Mouse (Mus musculus) G1E (cell line): ENCODE results near the gene Pip4k2b. TPM values are rescaled to one million over a fixed set of nuclear protein-coding genes. Genes with fewer than 3 reads are reported as not detected.
A peak's percentile ranks its signal among the peaks of the same experiment; 100 is the strongest.
"Not testable (repeated sequence)": the region's sequence is repeated elsewhere in the genome, so short reads cannot be mapped to it uniquely, and the experiment has no call there.

Source experiments
- ATAC-seq: 2 replicates; pipeline ENCODE4 v1.8.0; 2016; ENCODE audit warnings: mild to moderate bottlenecking; ENCODE audit not compliant: insufficient number of reproducible peaks, poor library complexity, low FRiP score, severe bottlenecking; ENCODE audit errors: extremely low read depth
- DNase-seq: peaks from one replicate; pipeline ENCODE4 v3.0.0; 2012; ENCODE audit warnings: low spot score
- H3K27me3 ChIP-seq: 2 replicates; pipeline ENCODE4 v1.6.1; 2012; ENCODE audit warnings: mild to moderate bottlenecking, low read length, inconsistent platforms; ENCODE audit not compliant: insufficient read depth
- H3K36me3 ChIP-seq: replicated peaks from 2 replicates; pipeline ENCODE3; 2012; ENCODE audit warnings: mild to moderate bottlenecking, inconsistent platforms
- H3K4me1 ChIP-seq: 2 replicates; pipeline ENCODE4 v1.6.1; 2012; ENCODE audit warnings: low read depth, low read length, inconsistent platforms, mixed read lengths; ENCODE audit not compliant: insufficient read depth
- H3K4me3 ChIP-seq: 2 replicates; pipeline ENCODE4 v1.5.1; 2012; ENCODE audit warnings: low read depth, mild to moderate bottlenecking, inconsistent platforms, low read length, moderate library complexity, mixed read lengths
- H3K9me3 ChIP-seq: replicated peaks from 2 replicates; pipeline ENCODE4 v1.6.1; 2012; ENCODE audit warnings: inconsistent platforms
- CTCF ChIP-seq: IDR thresholded peaks from 2 replicates; pipeline ENCODE4 v1.5.1; 2012; ENCODE audit warnings: low read depth, low read length, inconsistent platforms, mixed read lengths
- GATA1 ChIP-seq: IDR thresholded peaks from 2 replicates; pipeline ENCODE4 v1.6.1; 2012; ENCODE audit warnings: borderline replicate concordance, low read length, inconsistent platforms, mixed read lengths
- GATA2 ChIP-seq: IDR thresholded peaks from 2 replicates; pipeline ENCODE4 v1.6.1; 2012; ENCODE audit warnings: low read depth, low read length, inconsistent platforms, borderline replicate concordance
- POLR2AphosphoS5 ChIP-seq: IDR thresholded peaks from 2 replicates; pipeline ENCODE4 v1.6.1; 2012; ENCODE audit warnings: low read depth, low read length, inconsistent platforms; ENCODE audit not compliant: insufficient replicate concordance
- TAL1 ChIP-seq: conservative IDR thresholded peaks from 2 replicates; pipeline ENCODE4 v1.6.1; 2012; ENCODE audit warnings: low read depth, low read length, inconsistent platforms, mixed read lengths
- polyA plus RNA-seq: library from polyadenylated mRNA; stranded (reverse); fragments of >175 nt; gene quantifications from 2 replicates; pipeline ENCODE4 v1.2.3, GENCODE M21; 2012
- total RNA-seq, 2 experiments: library from RNA; stranded (forward) in 1 of 2; stranded (reverse) in 1 of 2; fragments of 200-1000 nt in 1 of 2; fragments of >200 nt in 1 of 2; fragmentation: Nextera tagmentation in 1 of 2; gene quantifications; 2 replicates each; pipeline ENCODE4 v1.2.3; 2014 to 2017

The Pip4k2b gene
- total RNA-seq (2014; fragmentation: Nextera tagmentation), result 19.6 and 23.2 TPM in 2 replicates
- 14.5 and 16.7 TPM in 2 replicates for total RNA-seq (2017)
- 22.0 and 25.6 TPM in 2 replicates for polyA plus RNA-seq

DNA sequence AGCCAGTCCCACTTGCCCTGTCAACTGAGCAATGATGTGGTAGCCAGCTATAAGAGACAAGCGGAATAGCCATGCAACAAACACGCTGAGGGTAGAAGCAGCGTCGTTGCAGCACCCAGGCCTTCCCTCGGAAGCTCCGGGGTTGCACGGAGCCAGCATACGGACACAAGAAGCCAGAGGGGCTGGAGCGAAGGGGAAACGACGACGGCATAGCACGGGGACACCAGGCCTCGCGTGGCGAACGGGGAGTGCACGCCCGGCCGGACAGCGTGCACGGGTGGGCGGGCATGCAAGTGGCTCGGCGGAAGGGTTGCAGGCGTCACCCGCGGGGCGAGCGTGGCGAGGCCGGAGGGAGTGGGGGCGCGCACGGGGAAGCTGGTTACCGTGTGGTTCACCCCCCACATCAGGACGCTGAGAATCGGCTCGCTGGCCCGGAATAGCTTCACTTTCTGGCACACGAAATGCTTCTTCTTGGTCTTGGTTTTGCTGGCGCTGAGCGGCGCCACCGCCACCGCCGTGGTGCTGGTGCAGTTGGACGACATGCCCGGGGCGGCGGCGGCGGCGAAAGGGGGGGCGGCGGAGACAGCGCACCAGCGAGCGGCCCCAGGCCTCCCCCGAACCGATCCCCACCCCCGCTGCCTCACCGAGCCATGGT is at the start of gene Pip4k2b:
Gene Pip4k2b, minus strand, starts transcription at position 642 of the 655 bp plus-strand sequence.
- no peaks in the 10 kb centered on the region for H3K9me3 ChIP-seq
- DNase-seq (peak; percentile 56), ATAC-seq (no peak)
- peaks cover 62% of the 10 kb centered on the region for H3K36me3 ChIP-seq
- H3K4me3 ChIP-seq, result peak within 1 kb of the TSS; percentile 92
- peaks cover 43% of the 10 kb centered on the region for H3K4me1 ChIP-seq
- no peaks in the 10 kb centered on the region for H3K27me3 ChIP-seq
- TF ChIP-seq CTCF (no peak), TAL1 (no peak), POLR2AphosphoS5 (no peak), GATA1 (no peak), GATA2 (no peak)

DNA sequence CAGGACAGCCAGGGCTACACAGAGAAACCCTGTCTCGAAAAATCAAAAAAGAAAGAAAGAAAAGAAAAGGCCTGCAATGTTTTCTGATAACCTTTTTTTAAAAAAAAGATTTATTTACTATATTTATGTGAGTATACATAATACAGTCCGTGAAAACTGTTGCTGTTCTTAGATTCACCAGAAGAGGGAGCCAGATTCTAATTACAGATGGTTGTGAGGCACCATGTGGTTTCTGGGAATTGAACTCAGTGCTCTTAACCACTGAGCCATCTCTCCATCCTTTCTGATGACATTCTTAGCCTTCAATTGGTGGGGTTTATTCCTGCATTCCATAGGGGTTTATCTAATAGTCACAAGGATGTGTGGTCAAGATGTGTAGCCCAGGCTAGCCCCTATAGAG is 48.7 kb upstream of the Pip4k2b start:
- TF ChIP-seq GATA2 (no peak), CTCF (no peak), POLR2AphosphoS5 (no peak), GATA1 (no peak), TAL1 (no peak)
- H3K36me3 ChIP-seq, result no peaks in the 10 kb centered on the region
- peaks cover 28% of the 10 kb centered on the region for H3K4me1 ChIP-seq
- peaks cover 6% of the 10 kb centered on the region; the same call in 1 of the 2 replicates for H3K27me3 ChIP-seq
- ATAC-seq, result no peak
- DNase-seq, result no peak
- no peaks in the 10 kb centered on the region for H3K9me3 ChIP-seq
- H3K4me3 ChIP-seq, result no peak overlapping the region

DNA sequence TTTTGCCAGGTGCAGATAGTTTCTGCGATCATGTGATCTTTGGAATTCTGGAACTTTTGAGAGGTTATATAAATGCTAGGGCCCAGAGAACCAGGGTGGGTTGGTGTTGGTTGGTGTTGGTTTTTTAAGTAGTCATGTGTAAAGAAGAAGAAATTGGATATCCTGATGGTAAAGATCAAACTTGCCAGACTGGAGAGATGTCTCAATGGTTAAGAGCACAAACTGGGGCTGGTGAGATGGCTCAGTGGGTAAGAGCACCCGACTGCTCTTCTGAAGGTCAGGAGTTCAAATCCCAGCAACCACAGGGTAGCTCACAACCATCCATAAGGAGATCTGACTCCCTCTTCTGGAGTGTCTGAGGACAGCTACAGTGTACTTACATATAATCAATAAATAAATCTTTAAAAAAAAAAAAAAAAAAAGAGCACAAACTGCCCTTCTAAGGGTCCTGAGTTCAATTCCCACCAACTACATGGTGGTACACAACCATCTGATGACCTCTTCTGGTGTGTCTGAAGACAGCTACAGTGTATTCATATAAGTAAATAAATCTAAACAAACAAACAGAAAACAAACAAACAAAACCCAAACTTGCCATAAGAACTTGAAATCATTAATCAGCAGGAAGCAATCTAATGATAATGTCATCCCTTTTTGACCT is 46.4 kb upstream of the Pip4k2b start:
- not testable (repeated sequence) for ATAC-seq, H3K4me3 ChIP-seq, H3K9me3 ChIP-seq, H3K36me3 ChIP-seq, DNase-seq
- peaks cover 16% of the 10 kb centered on the region for H3K4me1 ChIP-seq
- peaks cover 15% of the 10 kb centered on the region for H3K27me3 ChIP-seq

DNA sequence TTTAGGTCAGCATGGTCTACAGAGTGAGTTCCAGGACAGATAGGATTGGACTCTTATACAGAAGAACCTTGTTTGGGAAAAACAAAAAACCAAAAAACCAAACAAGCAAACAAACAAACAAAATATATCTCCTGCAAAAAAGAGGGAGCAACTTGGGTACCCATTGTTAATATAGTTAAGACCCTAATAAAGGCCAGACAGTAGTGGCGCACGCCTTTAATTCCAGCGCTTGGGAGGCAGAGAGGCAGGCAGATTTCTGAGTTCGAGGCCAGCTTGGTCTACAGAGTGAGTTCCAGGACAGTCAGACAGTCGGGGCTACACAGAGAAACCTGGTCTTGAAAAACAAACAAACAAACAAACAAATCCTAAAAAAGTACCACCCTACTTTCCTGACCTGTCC is 45.2 kb upstream of the Pip4k2b start:
- peaks cover 15% of the 10 kb centered on the region for H3K27me3 ChIP-seq
- no peaks in the 10 kb centered on the region for H3K36me3 ChIP-seq
- no peak for ATAC-seq
- no peak for TF ChIP-seq CTCF
- TF ChIP-seq POLR2AphosphoS5, result no peak
- no peak for TF ChIP-seq GATA1
- TF ChIP-seq TAL1, result no peak
- TF ChIP-seq GATA2, result no peak
- H3K4me3 ChIP-seq, result no peak overlapping the region
- no peaks in the 10 kb centered on the region for H3K9me3 ChIP-seq
- H3K4me1 ChIP-seq, result peaks cover 12% of the 10 kb centered on the region
- no peak for DNase-seq

DNA sequence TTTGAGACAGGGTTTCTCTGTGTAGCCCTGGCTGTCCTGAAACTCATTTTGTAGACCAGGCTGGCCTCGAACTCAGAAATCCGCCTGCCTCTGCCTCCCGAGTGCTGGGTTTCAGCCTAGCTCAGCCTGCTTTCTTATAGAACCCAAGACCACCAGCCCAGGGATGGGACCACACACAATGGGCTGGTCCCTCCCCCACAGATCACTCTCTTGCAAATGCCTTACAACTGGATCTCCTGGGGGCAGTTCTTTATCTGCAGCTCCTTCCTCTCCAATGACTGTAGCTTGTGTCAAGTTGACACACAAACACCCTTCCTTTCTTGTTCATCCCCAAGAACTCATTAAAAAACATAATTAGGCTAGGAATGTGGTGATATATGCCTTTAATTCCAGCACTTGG is 43.5 kb upstream of the Pip4k2b start:
- peaks cover 15% of the 10 kb centered on the region for H3K27me3 ChIP-seq
- no peak overlapping the region for H3K4me3 ChIP-seq
- H3K4me1 ChIP-seq, result peaks cover 9% of the 10 kb centered on the region
- H3K36me3 ChIP-seq, result peaks cover 2% of the 10 kb centered on the region
- DNase-seq (no peak), ATAC-seq (no peak)
- 0 out of 2 replicates have a peak, but pooled peaks cover 3% of the 10 kb centered on the region for H3K9me3 ChIP-seq
- TF ChIP-seq TAL1 (no peak), POLR2AphosphoS5 (no peak), CTCF (no peak), GATA2 (no peak), GATA1 (no peak)

DNA sequence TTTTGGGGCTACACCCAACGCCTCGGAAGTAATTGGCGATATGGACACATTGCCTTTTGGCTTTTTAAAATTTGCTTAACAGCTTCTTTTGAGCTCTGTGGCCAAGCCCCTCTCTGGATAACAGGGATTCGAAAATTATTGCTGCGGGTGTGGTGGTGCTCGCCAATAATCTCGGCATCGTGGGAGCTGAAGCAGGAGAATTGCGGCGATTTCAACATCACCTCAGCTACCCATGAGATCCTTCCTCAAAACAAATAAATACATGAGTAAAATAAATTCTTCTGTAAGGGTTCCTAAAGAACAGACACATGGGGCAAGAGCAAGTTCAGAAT is 38.0 kb upstream of the Pip4k2b start:
- no peak for ATAC-seq
- H3K27me3 ChIP-seq, result peaks cover 6% of the 10 kb centered on the region; the same call in 1 of the 2 replicates
- H3K4me3 ChIP-seq, result peak overlapping the region; percentile 99
- TF ChIP-seq CTCF, result no peak
- TF ChIP-seq TAL1, result no peak
- no peak for TF ChIP-seq GATA1
- no peak for TF ChIP-seq GATA2
- TF ChIP-seq POLR2AphosphoS5, result no peak
- H3K9me3 ChIP-seq, result 0 out of 2 replicates have a peak, but pooled peaks cover 3% of the 10 kb centered on the region
- peaks cover 45% of the 10 kb centered on the region for H3K36me3 ChIP-seq
- peaks cover 31% of the 10 kb centered on the region for H3K4me1 ChIP-seq
- no peak for DNase-seq
